Mouse (Mus musculus) embryonic facial prominence, embryonic 11.5 days (tissue): ENCODE results near the gene Pemt. TPM values are rescaled to one million over a fixed set of nuclear protein-coding genes. Genes with fewer than 3 reads are reported as not detected.
A peak's percentile ranks its signal among the peaks of the same experiment; 100 is the strongest.
"Not testable (repeated sequence)": the region's sequence is repeated elsewhere in the genome, so short reads cannot be mapped to it uniquely, and the experiment has no call there.

Experiments
- ATAC-seq: fragments of 200-750 bp; cut with Nextera tagmentation; replicated peaks from 2 replicates; pipeline ENCODE4 v1.8.0; 2017; ENCODE audit warnings: low read depth; ENCODE audit not compliant: insufficient number of reproducible peaks, low FRiP score, low TSS enrichment
- DNase-seq: peaks from one replicate; pipeline ENCODE4 v3.0.0-alpha.2; 2015; ENCODE audit warnings: low spot score
- H3K27ac ChIP-seq: fragments of 300-500 bp; sonication (generic); replicated peaks from 2 replicates; pipeline ENCODE4 v1.5.1; 2014; ENCODE audit warnings: mild to moderate bottlenecking, low read depth, low read length, control low read depth
- H3K27me3 ChIP-seq: fragments of 300-500 bp; sonication (generic); 2 replicates; pipeline ENCODE4 v1.6.1; 2014; ENCODE audit warnings: mild to moderate bottlenecking, low read length, moderate library complexity, mixed read lengths; ENCODE audit not compliant: control insufficient read depth, insufficient read depth
- H3K36me3 ChIP-seq: fragments of 300-500 bp; sonication (generic); replicated peaks from 2 replicates; pipeline ENCODE4 v1.6.1; 2014; ENCODE audit warnings: low read depth, mild to moderate bottlenecking, low read length, moderate library complexity, mixed read lengths; ENCODE audit not compliant: control insufficient read depth, insufficient read depth
- H3K4me1 ChIP-seq: fragments of 300-500 bp; sonication (generic); 2 replicates; pipeline ENCODE4 v1.6.1; 2014; ENCODE audit warnings: low read length, mixed read lengths; ENCODE audit not compliant: control insufficient read depth, insufficient read depth
- H3K4me2 ChIP-seq: fragments of 300-500 bp; sonication (generic); 2 replicates; pipeline ENCODE4 v1.6.1; 2014; ENCODE audit warnings: low read depth, mild to moderate bottlenecking, control low read depth, low read length, moderate library complexity
- H3K4me3 ChIP-seq: fragments of 300-500 bp; sonication (generic); 2 replicates; pipeline ENCODE4 v1.5.1; 2014; ENCODE audit warnings: low read depth, low read length, control low read depth
- H3K9ac ChIP-seq: fragments of 300-500 bp; sonication (generic); replicated peaks from 2 replicates; pipeline ENCODE4 v1.6.1; 2014; ENCODE audit warnings: mild to moderate bottlenecking, control low read depth, low read length
- H3K9me3 ChIP-seq: fragments of 300-500 bp; sonication (generic); replicated peaks from 2 replicates; pipeline ENCODE4 v1.6.1; 2016; ENCODE audit warnings: mild to moderate bottlenecking, low read length, inconsistent platforms, mixed read lengths; ENCODE audit not compliant: control insufficient read depth
- WGBS: fragments of 180-500 bp; shearing (Covaris S2); extraction: QIAGEN DNeasy Blood & Tissue Kit; methylation state at CpG from one replicate; pipeline ENCODE4 v1.1.7; 2014; 5-methylcytosine and 5-hydroxymethylcytosine counted together
- polyA plus RNA-seq: library from polyadenylated mRNA; unstranded; fragments of >200 nt; fragmentation: Nextera tagmentation; extraction: Ambion mirVana; gene quantifications from 2 replicates; pipeline ENCODE4 v1.2.1, GENCODE M21; 2014

The Pemt gene
- polyA plus RNA-seq, 1 experiment from 2014 or later = 7.3 TPM

DNA sequence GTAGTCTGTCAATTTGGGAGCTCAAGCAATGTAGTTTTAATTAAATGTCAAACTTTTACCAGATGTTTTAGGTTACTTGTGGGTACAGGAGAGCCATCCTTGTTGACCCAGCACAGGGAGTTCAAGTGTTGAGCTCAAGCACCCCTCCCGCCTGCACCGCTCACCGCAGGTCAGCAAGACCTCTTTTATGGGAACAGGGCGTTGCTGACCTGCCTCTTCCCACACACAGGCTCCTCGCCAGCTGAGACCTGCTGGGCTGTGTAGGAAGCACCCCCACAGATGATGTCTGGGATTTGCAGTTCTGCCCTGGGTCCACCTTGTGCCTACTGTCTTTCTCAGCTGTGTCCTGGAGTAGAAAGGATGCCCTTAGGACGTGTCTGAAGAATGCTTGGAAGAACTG lies 89.5 kb downstream of the Pemt start:
- ATAC-seq = no peak
- no peak overlapping the region for H3K9ac ChIP-seq
- no peaks in the 10 kb centered on the region for H3K9me3 ChIP-seq
- 70% methylated on average over 6 of the region's 6 CpGs for WGBS
- no peak for DNase-seq
- no peak overlapping the region for H3K4me3 ChIP-seq
- H3K36me3 ChIP-seq = no peaks in the 10 kb centered on the region; the same call in 1 of the 2 replicates
- no peak overlapping the region for H3K27ac ChIP-seq
- H3K4me1 ChIP-seq = peaks cover 3% of the 10 kb centered on the region; the same call in 1 of the 2 replicates
- H3K27me3 ChIP-seq = no peaks in the 10 kb centered on the region
- H3K4me2 ChIP-seq = no peak overlapping the region

DNA sequence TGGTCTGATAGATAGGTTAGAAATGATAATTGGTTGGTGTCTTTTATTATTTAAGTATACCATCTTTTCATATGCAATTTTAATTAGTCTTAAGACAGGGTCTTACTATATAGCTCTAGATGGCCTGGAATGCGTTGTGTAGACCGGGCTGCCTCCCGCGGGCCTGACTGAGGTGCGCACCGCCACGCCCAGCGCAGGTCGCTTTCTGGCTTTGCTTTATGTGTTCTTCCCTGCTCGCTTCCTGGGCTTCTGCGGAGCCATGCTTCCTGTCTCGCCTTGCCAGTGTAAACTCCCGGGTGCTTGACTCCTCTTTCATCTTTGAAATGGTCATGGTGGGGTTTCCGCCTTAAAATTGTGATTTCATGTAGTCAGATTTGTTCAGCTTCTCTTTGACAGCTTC lies 93.4 kb downstream of the Pemt start:
- Histone ChIP-seq H3K36me3 (no peaks in the 10 kb centered on the region), H3K27me3 (no peaks in the 10 kb centered on the region), H3K4me3 (no peak overlapping the region), H3K9ac (no peak overlapping the region), H3K4me2 (no peak overlapping the region), H3K9me3 (no peaks in the 10 kb centered on the region), H3K27ac (no peak overlapping the region), H3K4me1 (no peaks in the 10 kb centered on the region)
- 86% methylated on average over 14 of the region's 14 CpGs for WGBS
- no peak for ATAC-seq
- DNase-seq = no peak

DNA sequence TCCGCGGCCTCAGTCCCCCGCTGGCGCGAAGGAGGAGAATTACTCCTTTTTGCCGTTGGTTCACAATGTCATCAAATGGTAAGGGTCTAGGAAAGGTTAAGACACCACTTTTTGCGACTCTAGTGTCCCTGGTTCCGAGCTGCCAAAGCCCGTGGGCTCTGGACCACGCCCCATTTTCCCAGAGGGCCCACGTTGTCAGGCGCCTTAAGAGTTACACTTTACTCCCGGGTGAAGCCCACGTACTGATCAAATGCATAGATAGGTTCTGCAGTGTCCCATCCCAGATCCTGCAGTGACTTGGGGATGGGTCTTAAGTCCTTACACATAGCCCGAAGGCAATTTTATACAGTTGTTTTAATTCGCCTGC lies 97.9 kb downstream of the Pemt start:
- Histone ChIP-seq H3K27ac (peak overlapping the region; percentile 44; the same call in 1 of the 2 replicates), H3K9ac (peak overlapping the region; percentile 99), H3K36me3 (no peaks in the 10 kb centered on the region), H3K9me3 (no peaks in the 10 kb centered on the region), H3K4me3 (peak overlapping the region; percentile 96), H3K4me2 (peak overlapping the region; percentile 82), H3K4me1 (no peaks in the 10 kb centered on the region), H3K27me3 (no peaks in the 10 kb centered on the region)
- 2% methylated on average over 16 of the region's 16 CpGs for WGBS
- DNase-seq (peak; percentile 31), ATAC-seq (0 out of 2 replicates have a peak, but pooled peaks have one; percentile 53)

DNA sequence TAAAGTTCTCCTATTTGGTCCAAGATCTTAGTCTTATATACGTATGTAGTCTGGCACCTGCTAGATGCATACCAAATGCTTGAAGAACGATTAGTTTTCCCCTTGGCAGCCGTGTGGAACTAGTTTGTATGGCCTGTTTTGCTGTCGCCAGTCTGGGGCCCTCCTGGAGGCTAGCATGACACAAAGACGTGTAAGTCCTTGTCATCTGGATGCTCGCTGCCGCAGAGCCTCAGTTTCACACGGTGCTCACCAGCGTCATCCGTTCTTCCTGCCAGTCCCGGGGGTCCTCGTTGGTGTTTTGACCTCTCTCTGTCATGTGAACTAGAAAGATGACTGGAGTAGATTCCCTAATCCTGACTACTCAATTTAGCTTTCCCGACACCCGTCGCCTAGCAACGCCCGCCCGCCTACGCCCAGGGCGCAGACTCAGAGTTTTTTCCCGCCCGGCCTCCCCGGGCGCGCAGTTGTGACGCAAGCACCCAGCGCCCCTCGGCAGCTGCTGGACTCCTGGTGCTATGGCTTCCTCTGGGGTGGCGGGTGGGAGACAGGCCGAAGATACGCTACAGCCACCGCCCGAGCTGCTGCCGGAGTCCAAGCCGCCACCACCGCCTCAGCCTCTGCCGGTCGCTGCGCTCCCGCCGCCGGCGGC lies 98.4 kb downstream of the Pemt start, which contains the start of gene Med9:
Gene Med9 (plus strand): TSS at position 455 of the 649 bp plus-strand sequence.
- H3K9ac ChIP-seq = peak within 1 kb of the TSS; percentile 99
- no peaks in the 10 kb centered on the region for H3K36me3 ChIP-seq
- no peaks in the 10 kb centered on the region for H3K4me1 ChIP-seq
- peak within 1 kb of the TSS; percentile 96 for H3K4me3 ChIP-seq
- peak; percentile 92 for ATAC-seq
- H3K4me2 ChIP-seq = peak within 1 kb of the TSS; percentile 82
- H3K27ac ChIP-seq = peak within 1 kb of the TSS; percentile 44; the same call in 1 of the 2 replicates
- no peaks in the 10 kb centered on the region for H3K27me3 ChIP-seq
- H3K9me3 ChIP-seq = no peaks in the 10 kb centered on the region
- DNase-seq = peak; percentile 97
- under 1% methylated on average over 43 of the region's 43 CpGs for WGBS

DNA sequence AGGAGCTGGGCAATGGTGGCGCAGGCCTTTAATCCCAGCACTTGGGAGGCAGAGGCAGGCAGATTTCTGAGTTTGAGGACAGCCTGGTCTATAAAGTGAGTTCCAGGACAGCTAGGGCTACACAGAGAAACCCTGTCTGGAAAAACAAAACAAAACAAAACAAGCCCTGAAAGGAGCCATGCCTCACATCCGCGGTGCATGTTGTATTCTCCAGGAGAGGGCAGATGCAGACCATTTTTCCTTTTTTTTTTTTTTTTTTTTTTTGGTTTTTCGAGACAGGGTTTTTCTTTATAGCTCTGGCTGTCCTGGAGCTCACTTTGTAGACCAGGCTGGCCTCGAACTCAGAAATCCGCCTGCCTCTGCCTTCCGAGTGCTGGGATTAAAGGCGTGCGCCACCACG lies 101.4 kb downstream of the Pemt start:
- not testable (repeated sequence) for H3K4me3 ChIP-seq, H3K27ac ChIP-seq, ATAC-seq, H3K4me2 ChIP-seq, H3K4me1 ChIP-seq, H3K9ac ChIP-seq, H3K36me3 ChIP-seq, H3K9me3 ChIP-seq, H3K27me3 ChIP-seq, DNase-seq
- 86% methylated on average over 9 of the region's 10 CpGs for whole genome bisulfite sequencing

DNA sequence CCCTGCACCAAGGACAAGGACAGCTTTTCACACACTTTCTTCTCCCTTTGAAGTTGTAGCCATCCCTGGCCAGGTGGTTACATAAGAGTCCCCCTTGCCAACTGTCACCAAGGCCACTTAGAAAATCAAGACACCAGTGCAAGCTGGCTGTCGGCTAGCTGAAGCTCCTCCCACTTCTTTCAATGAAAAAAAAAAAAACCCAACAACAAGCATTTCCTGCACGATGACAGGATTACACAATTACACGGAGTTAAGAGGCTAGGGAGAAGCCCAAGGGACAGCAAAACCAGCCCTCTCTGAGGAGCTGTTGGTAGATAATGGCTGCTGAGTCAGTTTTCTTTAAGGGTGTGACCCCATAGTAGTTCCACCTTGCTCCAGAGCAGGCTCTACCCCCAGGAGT lies 104.9 kb downstream of the Pemt start:
- DNase-seq (no peak), ATAC-seq (no peak)
- H3K4me3 ChIP-seq = no peak overlapping the region
- H3K27me3 ChIP-seq = no peaks in the 10 kb centered on the region
- H3K36me3 ChIP-seq = no peaks in the 10 kb centered on the region
- no peak overlapping the region for H3K4me2 ChIP-seq
- H3K27ac ChIP-seq = no peak overlapping the region
- 16% methylated on average over 3 of the region's 3 CpGs for WGBS
- no peak overlapping the region for H3K9ac ChIP-seq
- no peaks in the 10 kb centered on the region for H3K4me1 ChIP-seq
- no peaks in the 10 kb centered on the region for H3K9me3 ChIP-seq

DNA sequence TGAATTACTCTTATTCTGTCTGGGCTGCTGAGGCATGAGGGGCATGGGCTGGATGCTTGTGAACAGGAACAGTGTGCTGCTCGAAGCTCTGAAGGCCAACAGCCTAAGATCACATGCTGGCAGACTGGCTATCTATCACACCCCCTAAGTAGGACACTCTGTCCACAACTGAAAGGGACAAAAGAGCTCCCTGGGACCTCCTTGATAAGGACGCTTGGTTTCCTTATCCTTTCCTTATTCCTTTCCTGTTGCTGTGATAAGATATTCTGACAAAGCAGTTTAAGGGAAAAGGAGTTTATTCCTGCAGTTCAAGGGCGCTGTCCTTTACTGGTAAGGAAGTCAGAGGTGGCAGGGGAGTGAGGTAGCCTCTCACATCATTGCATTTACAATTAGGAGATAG lies 105.6 kb downstream of the Pemt start:
- no peak overlapping the region for H3K27ac ChIP-seq
- no peak overlapping the region for H3K9ac ChIP-seq
- H3K4me2 ChIP-seq = no peak overlapping the region
- H3K27me3 ChIP-seq = no peaks in the 10 kb centered on the region
- 66% methylated on average over 3 of the region's 3 CpGs for WGBS
- H3K9me3 ChIP-seq = no peaks in the 10 kb centered on the region
- no peak for DNase-seq
- no peak for ATAC-seq
- H3K36me3 ChIP-seq = no peaks in the 10 kb centered on the region
- no peak overlapping the region for H3K4me3 ChIP-seq
- no peaks in the 10 kb centered on the region for H3K4me1 ChIP-seq

DNA sequence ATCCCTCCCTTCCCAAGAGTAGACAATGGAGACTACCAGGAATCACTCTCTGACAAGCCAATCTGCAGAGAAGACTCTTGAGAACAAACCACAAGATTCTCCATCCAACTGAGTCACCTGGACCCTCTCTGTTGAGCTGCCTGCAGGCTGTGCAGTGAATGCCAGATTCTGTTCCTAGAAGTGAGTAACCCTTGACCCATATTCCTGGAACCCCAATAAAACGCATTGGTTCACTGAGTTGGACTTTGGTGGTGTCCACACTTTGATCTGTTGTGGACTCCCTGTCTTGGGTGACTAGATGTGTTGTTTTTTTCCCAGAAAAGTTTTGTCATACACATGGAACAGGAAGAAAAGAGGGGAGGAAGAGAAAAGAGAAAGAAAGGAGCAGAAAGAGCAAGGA lies 106.5 kb downstream of the Pemt start:
- no peaks in the 10 kb centered on the region for H3K27me3 ChIP-seq
- no peak for DNase-seq
- H3K9ac ChIP-seq = no peak overlapping the region
- H3K36me3 ChIP-seq = no peaks in the 10 kb centered on the region
- no peak overlapping the region for H3K4me2 ChIP-seq
- no peak overlapping the region for H3K27ac ChIP-seq
- no peaks in the 10 kb centered on the region for H3K9me3 ChIP-seq
- H3K4me1 ChIP-seq = no peaks in the 10 kb centered on the region
- no peak overlapping the region for H3K4me3 ChIP-seq
- no peak for ATAC-seq
- WGBS = 87% methylated on average over 1 of the region's 1 CpGs
